Mouse (Mus musculus): ENCODE data around the gene Slc13a2. TPM values are rescaled to one million over a fixed set of nuclear protein-coding genes. Genes with fewer than 3 reads are reported as not detected.

The Slc13a2 gene
- total RNA-seq, 1 experiment: 0.13 TPM

DNA sequence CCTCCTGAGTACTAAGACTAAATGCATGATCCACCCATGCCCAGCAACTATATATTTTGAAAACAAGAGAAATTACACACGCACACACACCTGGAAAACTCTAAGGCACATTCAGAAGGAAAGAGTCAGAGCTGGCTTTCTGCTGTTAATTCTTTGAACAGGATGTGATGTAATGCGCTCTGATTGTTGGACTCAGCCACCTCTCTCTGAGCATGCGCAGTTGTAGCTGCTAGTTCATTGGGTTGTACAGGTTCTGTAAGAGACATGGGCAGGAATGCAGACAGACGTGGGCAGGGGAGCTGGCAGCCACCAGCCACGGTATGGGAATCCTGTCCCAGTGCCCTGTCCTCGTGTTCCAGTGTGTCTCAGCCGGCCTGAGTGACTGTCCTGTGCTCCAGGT lies 32.3 kb upstream of the Slc13a2 start:
- Histone ChIP-seq H3K27ac (ENCODE audit: insufficient read depth, low read depth, low read length, poor library complexity, severe bottlenecking) (no peak overlapping the region; the same call in 1 of the 2 replicates), H3K9me3 (ENCODE audit: control insufficient read depth, insufficient read depth, low read depth, low read length) (no peaks in the 10 kb centered on the region), H3K4me1 (ENCODE audit: control insufficient read depth in 2 of 2, insufficient read depth in 2 of 2, low read length in 2 of 2, poor library complexity in 1 of 2) (peaks cover 0 to 3% of the 10 kb centered on the region in 2 experiments; a peak in 1 of 4 replicates), H3K9ac (ENCODE audit: insufficient read depth, low read depth, low read length, poor library complexity, severe bottlenecking) (peak overlapping the region; percentile 45; the same call in 1 of the 2 replicates), H3K36me3 (ENCODE audit: control insufficient read depth, insufficient read depth, low read length, poor library complexity, severe bottlenecking) (no peaks in the 10 kb centered on the region), H3K4me3 (ENCODE audit: insufficient read depth in 1 of 2, low read depth in 1 of 2, low read length in 2 of 2, poor library complexity in 1 of 2, severe bottlenecking in 1 of 2) (peak overlapping the region; percentile 37 to 61)
- no peak for DNase-seq (ENCODE audit: low read depth, low spot score)
- no peak for TF ChIP-seq MAFK (IDR thresholded peaks at IDR 0.05; ENCODE audit: insufficient read depth, low read depth, low read length)
- no peak for TF ChIP-seq CHD2 (IDR thresholded peaks at IDR 0.05; ENCODE audit: low read depth, low read length)
- TF ChIP-seq ZC3H11A (IDR thresholded peaks at IDR 0.05; ENCODE audit: borderline replicate concordance, low read depth, low read length): no peak
- in situ Hi-C loops (cut with MboI; ENCODE audit: low sequenced_read_pairs in 2 of 2, unreplicated experiment in 2 of 2): no loop called here

DNA sequence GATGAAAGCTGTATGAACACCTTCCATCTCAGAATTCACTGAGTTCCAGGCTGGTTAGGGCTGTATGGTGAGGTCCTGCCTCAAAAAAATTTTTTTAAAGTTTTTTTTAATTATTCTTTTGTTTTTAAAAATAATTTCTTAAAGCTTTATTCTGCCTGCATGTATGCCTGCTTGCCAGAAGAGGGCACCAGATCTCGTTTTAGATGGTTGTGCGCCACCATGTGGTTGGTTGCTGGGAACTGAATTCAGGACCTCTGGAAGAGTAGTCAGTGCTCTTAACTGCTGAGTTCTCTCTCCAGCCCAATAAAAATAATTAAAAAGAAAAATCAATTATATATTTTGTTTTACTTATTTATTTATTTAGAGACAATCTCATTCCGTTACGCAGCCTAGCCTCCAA lies 31.7 kb upstream of the Slc13a2 start:
- in situ Hi-C loops (cut with MboI; ENCODE audit: low sequenced_read_pairs in 2 of 2, unreplicated experiment in 2 of 2): no loop called here

DNA sequence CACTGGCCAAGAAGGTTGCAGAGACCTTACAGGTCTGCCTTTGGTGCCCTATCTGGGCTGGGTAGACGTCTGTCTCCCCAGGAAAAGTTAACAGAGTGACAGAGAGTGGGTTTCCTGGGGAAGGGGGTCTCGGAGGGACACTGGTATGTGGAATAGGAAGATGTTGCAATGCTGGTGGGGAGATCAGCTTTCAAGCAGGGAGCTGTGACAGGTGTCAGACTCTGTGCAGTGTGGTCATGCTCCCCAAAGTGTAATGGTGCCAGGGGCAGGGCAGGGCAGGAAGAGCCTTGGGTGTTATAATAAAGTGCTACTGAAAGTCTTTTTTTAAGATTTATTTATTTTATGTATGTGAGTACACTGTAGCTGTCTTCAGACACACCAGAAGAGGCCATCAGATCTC lies 28.3 kb upstream of the Slc13a2 start:
- H3K4me1 ChIP-seq (ENCODE audit: control insufficient read depth in 2 of 2, insufficient read depth in 2 of 2, low read length in 2 of 2, poor library complexity in 1 of 2): peaks cover 0 to 7% of the 10 kb centered on the region in 2 experiments; a peak in 3 of 4 replicates
- no peaks in the 10 kb centered on the region for H3K9me3 ChIP-seq (ENCODE audit: control insufficient read depth, insufficient read depth, low read depth, low read length)
- no peak overlapping the region for H3K9ac ChIP-seq (ENCODE audit: insufficient read depth, low read depth, low read length, poor library complexity, severe bottlenecking)
- no peaks in the 10 kb centered on the region for H3K36me3 ChIP-seq (ENCODE audit: control insufficient read depth, insufficient read depth, low read length, poor library complexity, severe bottlenecking)
- no peak overlapping the region for H3K27ac ChIP-seq (ENCODE audit: insufficient read depth, low read depth, low read length, poor library complexity, severe bottlenecking)
- DNase-seq (ENCODE audit: low read depth, low spot score): no peak
- in situ Hi-C loops (cut with MboI; ENCODE audit: low sequenced_read_pairs in 2 of 2, unreplicated experiment in 2 of 2): no loop called here
- TF ChIP-seq ZNF384 (IDR thresholded peaks at IDR 0.05; ENCODE audit: low read depth, low read length): no peak
- TF ChIP-seq MAFK (IDR thresholded peaks at IDR 0.05; ENCODE audit: insufficient read depth, low read depth, low read length): no peak
- no peak for TF ChIP-seq HCFC1 (IDR thresholded peaks at IDR 0.05; ENCODE audit: borderline replicate concordance, insufficient read depth, low read length)
- no peak for TF ChIP-seq CHD2 (IDR thresholded peaks at IDR 0.05; ENCODE audit: low read depth, low read length)
- no peak for TF ChIP-seq ZC3H11A (IDR thresholded peaks at IDR 0.05; ENCODE audit: borderline replicate concordance, low read depth, low read length)
- no peak overlapping the region for H3K4me3 ChIP-seq (ENCODE audit: insufficient read depth in 1 of 2, low read depth in 1 of 2, low read length in 2 of 2, poor library complexity in 1 of 2, severe bottlenecking in 1 of 2)

More for the DNA sequence above, 31.7 kb upstream of the Slc13a2 start:
- Histone ChIP-seq H3K9ac (ENCODE audit: insufficient read depth, low read depth, low read length, poor library complexity, severe bottlenecking) (no peak overlapping the region), H3K4me1 (ENCODE audit: control insufficient read depth in 2 of 2, insufficient read depth in 2 of 2, low read length in 2 of 2, poor library complexity in 1 of 2) (peaks cover 0 to 3% of the 10 kb centered on the region in 2 experiments; a peak in 1 of 4 replicates), H3K36me3 (ENCODE audit: control insufficient read depth, insufficient read depth, low read length, poor library complexity, severe bottlenecking) (no peaks in the 10 kb centered on the region), H3K27ac (ENCODE audit: insufficient read depth, low read depth, low read length, poor library complexity, severe bottlenecking) (no peak overlapping the region), H3K9me3 (ENCODE audit: control insufficient read depth, insufficient read depth, low read depth, low read length) (no peaks in the 10 kb centered on the region), H3K4me3 (ENCODE audit: insufficient read depth in 1 of 2, low read depth in 1 of 2, low read length in 2 of 2, poor library complexity in 1 of 2, severe bottlenecking in 1 of 2) (peak overlapping the region; percentile 37 to 61)
- TF ChIP-seq ZC3H11A (IDR thresholded peaks at IDR 0.05; ENCODE audit: borderline replicate concordance, low read depth, low read length) (no peak), MAFK (IDR thresholded peaks at IDR 0.05; ENCODE audit: insufficient read depth, low read depth, low read length) (no peak), CHD2 (IDR thresholded peaks at IDR 0.05; ENCODE audit: low read depth, low read length) (no peak), HCFC1 (IDR thresholded peaks at IDR 0.05; ENCODE audit: borderline replicate concordance, insufficient read depth, low read length) (0 out of 2 replicates have a peak, but pooled peaks have one; percentile 42), ZNF384 (IDR thresholded peaks at IDR 0.05; ENCODE audit: low read depth, low read length) (peak; percentile 82)
- DNase-seq (ENCODE audit: low read depth, low spot score): peak; percentile 63

DNA sequence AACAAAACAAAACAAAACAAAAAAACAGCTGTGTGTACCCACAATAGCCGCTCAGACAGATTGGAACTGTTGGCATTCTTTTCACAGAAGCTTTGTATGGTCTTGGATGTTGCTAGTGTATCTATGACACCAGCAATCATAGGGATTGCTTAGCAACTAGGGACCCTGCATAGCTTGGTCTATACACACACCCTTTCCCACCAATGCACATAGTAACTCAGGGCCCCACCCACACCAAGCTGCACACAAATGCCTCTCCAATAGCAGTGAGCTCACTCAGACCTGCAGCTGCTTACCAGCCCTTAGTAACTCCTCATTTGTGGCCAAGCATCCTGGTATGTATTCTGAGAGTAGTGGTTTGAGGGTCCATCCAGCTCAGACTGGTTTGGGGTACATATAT lies 26.2 kb upstream of the Slc13a2 start:
- in situ Hi-C loops (cut with MboI; ENCODE audit: low sequenced_read_pairs in 2 of 2, unreplicated experiment in 2 of 2): no loop called here
- no peak overlapping the region for H3K9ac ChIP-seq (ENCODE audit: insufficient read depth, low read depth, low read length, poor library complexity, severe bottlenecking)
- no peaks in the 10 kb centered on the region for H3K9me3 ChIP-seq (ENCODE audit: control insufficient read depth, insufficient read depth, low read depth, low read length)
- no peak for DNase-seq (ENCODE audit: low read depth, low spot score)
- no peak overlapping the region for H3K4me3 ChIP-seq (ENCODE audit: insufficient read depth in 1 of 2, low read depth in 1 of 2, low read length in 2 of 2, poor library complexity in 1 of 2, severe bottlenecking in 1 of 2)
- H3K36me3 ChIP-seq (ENCODE audit: control insufficient read depth, insufficient read depth, low read length, poor library complexity, severe bottlenecking): no peaks in the 10 kb centered on the region
- TF ChIP-seq HCFC1 (IDR thresholded peaks at IDR 0.05; ENCODE audit: borderline replicate concordance, insufficient read depth, low read length) (no peak), ZC3H11A (IDR thresholded peaks at IDR 0.05; ENCODE audit: borderline replicate concordance, low read depth, low read length) (no peak), MAFK (IDR thresholded peaks at IDR 0.05; ENCODE audit: insufficient read depth, low read depth, low read length) (no peak), ZNF384 (IDR thresholded peaks at IDR 0.05; ENCODE audit: low read depth, low read length) (no peak), CHD2 (IDR thresholded peaks at IDR 0.05; ENCODE audit: low read depth, low read length) (no peak)
- H3K4me1 ChIP-seq (ENCODE audit: control insufficient read depth in 2 of 2, insufficient read depth in 2 of 2, low read length in 2 of 2, poor library complexity in 1 of 2): peaks cover 0 to 4% of the 10 kb centered on the region in 2 experiments; a peak in 3 of 4 replicates
- H3K27ac ChIP-seq (ENCODE audit: insufficient read depth, low read depth, low read length, poor library complexity, severe bottlenecking): no peak overlapping the region

DNA sequence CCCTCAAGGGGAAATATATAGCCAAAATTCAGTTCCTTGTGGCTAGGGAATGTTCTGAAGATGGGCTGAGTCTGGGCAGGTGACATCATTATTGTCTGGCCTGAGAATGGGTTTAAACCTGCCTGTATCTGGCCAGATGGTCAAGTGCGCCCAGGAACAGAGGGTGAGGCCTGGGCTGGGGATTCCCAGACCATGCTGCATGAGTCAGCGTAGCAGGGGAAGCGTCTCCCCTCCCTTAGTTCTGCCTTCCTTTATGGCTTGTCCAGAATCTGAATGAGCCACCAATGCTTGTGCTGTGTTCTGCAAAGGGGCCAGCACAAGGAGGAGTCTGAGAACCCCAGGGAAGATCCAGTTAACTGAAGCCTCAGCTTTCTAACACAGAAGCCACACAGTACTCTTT lies 25.2 kb upstream of the Slc13a2 start:
- Histone ChIP-seq H3K4me1 (ENCODE audit: control insufficient read depth in 2 of 2, insufficient read depth in 2 of 2, low read length in 2 of 2, poor library complexity in 1 of 2) (peaks cover 0 to 4% of the 10 kb centered on the region in 2 experiments; a peak in 3 of 4 replicates), H3K9ac (ENCODE audit: insufficient read depth, low read depth, low read length, poor library complexity, severe bottlenecking) (no peak overlapping the region), H3K36me3 (ENCODE audit: control insufficient read depth, insufficient read depth, low read length, poor library complexity, severe bottlenecking) (no peaks in the 10 kb centered on the region), H3K9me3 (ENCODE audit: control insufficient read depth, insufficient read depth, low read depth, low read length) (no peaks in the 10 kb centered on the region), H3K4me3 (ENCODE audit: insufficient read depth in 1 of 2, low read depth in 1 of 2, low read length in 2 of 2, poor library complexity in 1 of 2, severe bottlenecking in 1 of 2) (no peak overlapping the region), H3K27ac (ENCODE audit: insufficient read depth, low read depth, low read length, poor library complexity, severe bottlenecking) (no peak overlapping the region)
- in situ Hi-C loops (cut with MboI; ENCODE audit: low sequenced_read_pairs in 2 of 2, unreplicated experiment in 2 of 2): no loop called here
- no peak for DNase-seq (ENCODE audit: low read depth, low spot score)
- no peak for TF ChIP-seq ZNF384 (IDR thresholded peaks at IDR 0.05; ENCODE audit: low read depth, low read length)
- TF ChIP-seq MAFK (IDR thresholded peaks at IDR 0.05; ENCODE audit: insufficient read depth, low read depth, low read length): 0 out of 2 replicates have a peak, but pooled peaks have one; percentile 22
